Mouse (Mus musculus) stomach, embryonic 15.5 days (tissue): ENCODE measurements around the gene Oser1. TPM values are rescaled to one million over a fixed set of nuclear protein-coding genes. Genes with fewer than 3 reads are reported as not detected.
A peak's percentile ranks its signal among the peaks of the same experiment; 100 is the strongest.

ENCODE experiments used
- ATAC-seq: fragments of 200-750 bp; cut with Nextera tagmentation; 2 replicates; pipeline ENCODE4 v1.8.0; 2017; ENCODE audit warnings: low read depth, moderate number of reproducible peaks, moderate TSS enrichment; ENCODE audit not compliant: insufficient read depth, low FRiP score
- H3K27ac ChIP-seq: fragments of 300-500 bp; sonication (generic); 2 replicates; pipeline ENCODE4 v1.5.1; 2015; ENCODE audit warnings: mild to moderate bottlenecking, inconsistent platforms
- H3K27me3 ChIP-seq: fragments of 300-500 bp; sonication (generic); replicated peaks from 2 replicates; pipeline ENCODE4 v1.6.1; 2015; ENCODE audit warnings: inconsistent platforms
- H3K36me3 ChIP-seq: fragments of 300-500 bp; sonication (generic); 2 replicates; pipeline ENCODE4 v1.6.1; 2015; ENCODE audit warnings: inconsistent platforms
- H3K4me1 ChIP-seq: fragments of 300-500 bp; sonication (generic); 2 replicates; pipeline ENCODE4 v1.6.1; 2015; ENCODE audit warnings: inconsistent platforms
- H3K4me2 ChIP-seq: fragments of 300-500 bp; sonication (generic); 2 replicates; pipeline ENCODE4 v1.6.1; 2015; ENCODE audit warnings: mild to moderate bottlenecking, inconsistent platforms
- H3K4me3 ChIP-seq: fragments of 300-500 bp; sonication (generic); replicated peaks from 2 replicates; pipeline ENCODE4 v1.5.1; 2015; ENCODE audit warnings: inconsistent platforms
- H3K9ac ChIP-seq: fragments of 300-500 bp; sonication (generic); 2 replicates; pipeline ENCODE4 v1.6.1; 2015; ENCODE audit warnings: inconsistent platforms
- H3K9me3 ChIP-seq: fragments of 300-500 bp; sonication (generic); 2 replicates; pipeline ENCODE4 v1.6.1; 2016; ENCODE audit warnings: inconsistent platforms
- WGBS: fragments of 180-500 bp; shearing (Covaris S2); methylation state at CpG from one replicate; pipeline ENCODE4 v1.1.7; 2015; 5-methylcytosine and 5-hydroxymethylcytosine counted together
- polyA plus RNA-seq: library from polyadenylated mRNA; unstranded; fragments of >200 nt; fragmentation: Nextera tagmentation; extraction: Ambion mirVana; gene quantifications from 2 replicates; pipeline ENCODE4 v1.2.1, GENCODE M21; 2015

Oser1 gene
- 79.1 and 84.6 TPM in 2 replicates for polyA plus RNA-seq

DNA sequence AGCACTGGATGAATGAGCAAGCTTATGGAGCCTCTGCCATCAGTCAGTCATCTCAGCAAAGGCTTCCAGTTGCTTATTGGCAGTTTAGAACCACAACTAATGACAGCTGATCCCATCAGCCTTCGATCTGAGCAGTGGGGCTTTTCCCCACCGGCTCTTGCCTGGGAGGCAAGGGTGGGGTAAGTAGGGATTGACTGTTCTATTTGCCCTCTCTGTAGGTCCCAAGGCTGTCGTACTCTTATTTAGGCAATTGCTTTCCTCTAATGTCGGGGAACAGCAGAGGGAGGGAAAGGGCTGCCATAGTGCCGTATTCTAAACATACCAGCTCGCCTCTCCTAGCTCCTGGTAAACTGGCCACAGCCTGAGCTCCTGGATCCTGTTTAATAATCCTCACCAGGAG lies at the start of gene Oser1:
TSS of gene Oser1 (minus strand) at position 101 of the 400 bp plus-strand sequence.
- peaks cover 6% of the 10 kb centered on the region for H3K4me1 ChIP-seq
- H3K4me3 ChIP-seq, result no peak within 1 kb of the TSS
- H3K36me3 ChIP-seq, result no peaks in the 10 kb centered on the region
- no peak within 1 kb of the TSS for H3K4me2 ChIP-seq
- 79% methylated on average over 6 of the region's 6 CpGs for WGBS
- no peaks in the 10 kb centered on the region for H3K9me3 ChIP-seq
- no peak for ATAC-seq
- no peak within 1 kb of the TSS for H3K27ac ChIP-seq
- no peaks in the 10 kb centered on the region for H3K27me3 ChIP-seq
- H3K9ac ChIP-seq, result no peak within 1 kb of the TSS

DNA sequence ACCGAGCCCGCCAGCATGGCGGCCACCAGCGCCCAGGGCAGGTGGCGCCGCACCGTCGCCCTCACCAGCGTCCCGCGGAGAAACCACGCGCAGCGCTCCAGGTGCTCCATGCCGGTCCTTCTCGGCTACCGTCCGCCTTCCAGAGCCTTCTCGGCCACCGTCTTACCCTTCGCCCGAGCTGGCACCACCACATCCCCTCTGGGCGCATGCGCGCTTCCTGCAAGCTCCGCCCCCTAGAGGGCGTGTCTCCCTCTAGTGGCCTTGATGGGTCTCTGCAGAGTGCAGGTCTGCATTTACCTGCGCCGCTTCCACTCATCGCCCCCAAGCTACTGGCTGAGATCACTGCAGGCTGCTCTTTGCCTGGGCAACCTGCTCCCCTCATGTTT lies 48.0 kb upstream of the Oser1 start, which contains the start of gene Fitm2:
TSS of gene Fitm2 (minus strand) at position 164 of the 386 bp plus-strand sequence.
- Histone ChIP-seq H3K4me2 (peak within 1 kb of the TSS; percentile 86), H3K27ac (peak within 1 kb of the TSS; percentile 74; the same call in 1 of the 2 replicates), H3K9ac (peak within 1 kb of the TSS; percentile 65), H3K36me3 (peaks cover 10% of the 10 kb centered on the region), H3K27me3 (no peaks in the 10 kb centered on the region), H3K4me3 (peak within 1 kb of the TSS; percentile 87), H3K4me1 (peaks cover 9% of the 10 kb centered on the region), H3K9me3 (no peaks in the 10 kb centered on the region)
- peak; percentile 92 for ATAC-seq
- WGBS, result under 1% methylated on average over 30 of the region's 30 CpGs

DNA sequence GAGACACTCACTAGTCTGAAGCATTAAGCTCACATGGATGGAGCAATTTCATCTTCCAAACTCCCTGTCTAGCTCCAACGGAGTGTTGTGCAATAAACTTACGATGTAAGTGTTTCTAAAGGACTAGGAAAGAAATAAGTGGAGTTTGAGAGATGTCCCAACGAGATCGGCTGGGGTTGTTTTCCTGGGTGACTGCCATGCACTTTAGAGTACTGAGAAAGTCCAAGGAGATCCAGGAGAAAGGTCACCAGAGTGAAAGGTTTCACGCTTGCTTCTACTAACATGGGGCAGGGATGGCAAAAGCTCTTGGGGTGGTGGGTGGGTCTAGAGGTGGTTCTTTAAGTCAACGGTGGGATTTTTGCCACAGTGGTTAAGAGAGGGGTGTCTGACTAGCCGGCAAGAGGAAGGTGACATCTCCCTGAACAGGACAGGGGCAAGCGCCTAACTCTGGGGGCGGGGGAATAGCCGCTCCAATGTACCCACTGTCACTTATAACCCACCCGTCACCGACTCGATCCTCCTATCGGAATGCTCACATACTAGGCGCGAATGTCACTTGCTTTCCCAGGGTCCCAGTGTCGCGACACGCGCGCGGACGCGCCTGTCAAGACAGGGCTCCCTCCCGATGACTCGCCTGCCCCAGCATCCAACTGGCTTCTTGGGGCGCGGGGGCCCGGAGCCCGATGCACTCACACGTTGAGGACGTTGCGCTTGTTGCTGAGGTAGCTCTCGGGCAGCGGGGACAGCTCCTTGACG lies 47.4 kb upstream of the Oser1 start:
- Histone ChIP-seq H3K27me3 (no peaks in the 10 kb centered on the region), H3K4me3 (peak overlapping the region; percentile 87), H3K36me3 (peaks cover 10% of the 10 kb centered on the region), H3K9me3 (no peaks in the 10 kb centered on the region), H3K4me1 (peaks cover 9% of the 10 kb centered on the region), H3K27ac (peak overlapping the region; percentile 74; the same call in 1 of the 2 replicates), H3K9ac (peak overlapping the region; percentile 65), H3K4me2 (peak overlapping the region; percentile 86)
- WGBS, result 3% methylated on average over 36 of the region's 36 CpGs
- peak; percentile 74 for ATAC-seq

DNA sequence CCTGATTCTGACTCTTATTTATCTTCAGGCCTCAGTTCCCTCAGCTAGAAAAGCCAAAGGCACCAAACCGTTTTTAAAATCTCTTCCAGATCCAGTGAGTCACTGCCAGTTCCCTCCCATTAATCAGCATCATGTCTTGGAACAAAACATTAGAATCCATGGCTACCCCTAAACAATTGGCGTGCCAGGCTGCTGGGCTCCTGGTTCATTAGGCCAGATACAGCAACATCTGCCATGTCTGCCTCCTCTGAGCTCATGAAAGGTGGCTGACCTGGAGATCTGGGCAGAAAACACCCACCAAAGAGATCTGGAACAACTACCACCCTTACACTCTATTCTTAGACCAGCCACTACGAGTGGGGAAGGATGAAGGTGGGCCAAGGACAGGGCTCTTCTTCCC lies 46.6 kb upstream of the Oser1 start:
- WGBS, result 72% methylated on average over 3 of the region's 3 CpGs
- Histone ChIP-seq H3K9ac (no peak overlapping the region), H3K9me3 (no peaks in the 10 kb centered on the region), H3K4me2 (peak overlapping the region; percentile 86), H3K27me3 (no peaks in the 10 kb centered on the region), H3K4me3 (peak overlapping the region; percentile 87; the same call in 1 of the 2 replicates), H3K27ac (no peak overlapping the region), H3K4me1 (peaks cover 9% of the 10 kb centered on the region), H3K36me3 (peaks cover 10% of the 10 kb centered on the region)
- ATAC-seq, result no peak

DNA sequence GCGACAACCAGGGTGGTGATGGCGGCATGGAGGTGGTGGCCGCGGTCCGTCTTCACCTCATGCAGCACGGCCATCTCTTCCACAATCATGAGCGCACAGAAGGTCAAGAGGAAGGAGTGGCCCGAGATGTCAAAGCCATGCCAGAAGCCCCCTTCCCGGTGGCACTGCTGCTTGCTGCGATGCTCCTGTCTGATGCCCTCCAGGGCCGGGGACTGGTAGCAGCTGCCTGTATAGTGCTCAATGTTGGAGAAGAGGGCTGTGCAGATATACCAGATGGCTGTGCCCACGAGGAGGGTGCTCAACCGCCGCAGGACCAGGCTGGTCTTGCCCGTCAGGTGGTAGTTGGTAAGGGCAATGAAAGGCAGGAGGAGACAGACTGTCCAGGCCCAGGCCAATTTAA lies 45.2 kb upstream of the Oser1 start:
- no peak for ATAC-seq

DNA sequence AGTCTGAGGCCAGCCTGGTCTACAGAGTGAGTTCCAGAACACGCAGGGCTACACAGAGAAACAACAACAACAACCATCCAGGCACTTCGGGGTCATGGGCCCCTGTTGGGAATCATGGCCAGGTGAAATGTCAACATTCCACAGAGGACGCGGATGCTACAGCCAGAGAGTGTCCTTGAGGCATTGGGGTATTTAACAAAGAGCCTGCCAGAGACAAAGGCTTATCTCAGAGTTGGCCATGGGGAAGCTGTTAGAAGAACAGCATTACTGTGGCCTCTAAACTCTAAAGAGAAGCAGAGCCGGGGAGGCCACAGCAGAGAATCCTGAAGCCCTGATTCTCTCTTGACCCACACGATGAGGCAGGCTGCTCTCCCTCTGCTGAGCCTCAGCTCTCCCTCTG lies 44.4 kb upstream of the Oser1 start:
- Histone ChIP-seq H3K27me3 (no peaks in the 10 kb centered on the region), H3K9ac (no peak overlapping the region), H3K4me1 (peaks cover 9% of the 10 kb centered on the region), H3K36me3 (peaks cover 10% of the 10 kb centered on the region), H3K27ac (no peak overlapping the region), H3K9me3 (no peaks in the 10 kb centered on the region), H3K4me2 (no peak overlapping the region), H3K4me3 (no peak overlapping the region)
- WGBS, result 88% methylated on average over 6 of the region's 6 CpGs
- no peak for ATAC-seq

More for the DNA sequence above, 45.2 kb upstream of the Oser1 start:
- Histone ChIP-seq H3K9me3 (no peaks in the 10 kb centered on the region), H3K27me3 (no peaks in the 10 kb centered on the region), H3K4me3 (no peak overlapping the region), H3K4me1 (peaks cover 9% of the 10 kb centered on the region), H3K36me3 (peaks cover 10% of the 10 kb centered on the region), H3K9ac (no peak overlapping the region), H3K27ac (no peak overlapping the region), H3K4me2 (no peak overlapping the region)
- 91% methylated on average over 15 of the region's 15 CpGs for WGBS

DNA sequence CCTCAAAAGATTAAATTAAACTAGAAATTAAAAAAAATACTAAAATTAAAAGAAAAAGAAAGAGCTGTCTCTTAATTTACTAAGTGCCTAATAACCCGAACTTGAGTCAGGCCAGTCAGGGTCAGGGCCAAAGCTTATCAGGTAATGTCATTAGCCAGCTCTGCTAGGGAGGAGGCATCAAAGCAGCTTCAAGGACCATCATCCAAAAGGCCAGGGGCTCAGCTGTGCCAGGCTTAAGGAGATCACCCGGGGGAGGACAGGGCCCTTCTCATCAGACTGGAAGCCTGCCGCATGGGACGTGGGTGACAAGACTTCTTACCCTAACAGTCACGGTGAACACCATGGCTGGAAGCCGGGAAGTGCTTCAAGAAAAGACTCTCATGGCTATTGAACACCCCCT lies 43.1 kb upstream of the Oser1 start:
- H3K9ac ChIP-seq, result no peak overlapping the region
- ATAC-seq, result no peak
- no peak overlapping the region for H3K4me3 ChIP-seq
- H3K36me3 ChIP-seq, result peaks cover 10% of the 10 kb centered on the region
- peaks cover 9% of the 10 kb centered on the region for H3K4me1 ChIP-seq
- no peaks in the 10 kb centered on the region for H3K27me3 ChIP-seq
- H3K9me3 ChIP-seq, result no peaks in the 10 kb centered on the region
- H3K4me2 ChIP-seq, result no peak overlapping the region
- H3K27ac ChIP-seq, result no peak overlapping the region
- WGBS, result 91% methylated on average over 6 of the region's 6 CpGs

DNA sequence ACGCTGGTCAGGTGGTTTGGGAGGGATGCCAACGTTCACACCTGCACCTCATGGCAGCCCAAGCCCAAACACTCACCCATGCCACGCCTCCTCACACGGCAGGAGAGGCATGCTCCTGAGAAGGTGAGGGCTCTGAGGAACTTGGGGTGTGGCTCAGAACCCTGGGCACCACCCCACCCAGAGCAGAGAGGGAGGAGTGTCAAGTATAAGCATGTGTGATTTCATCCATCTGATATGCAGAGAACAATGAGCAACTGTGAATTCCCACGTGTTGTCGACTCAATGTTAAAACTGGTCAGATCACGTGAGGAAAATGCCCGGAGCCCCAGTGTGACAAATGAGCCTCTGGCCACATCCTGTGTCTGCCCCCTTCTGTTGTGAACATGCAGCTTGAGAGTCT lies 42.3 kb upstream of the Oser1 start:
- ATAC-seq, result peak; percentile 72; the same call in 1 of the 2 replicates
- no peaks in the 10 kb centered on the region for H3K9me3 ChIP-seq
- no peak overlapping the region for H3K4me3 ChIP-seq
- H3K4me2 ChIP-seq, result no peak overlapping the region
- no peaks in the 10 kb centered on the region for H3K27me3 ChIP-seq
- WGBS, result 39% methylated on average over 8 of the region's 8 CpGs
- no peak overlapping the region for H3K27ac ChIP-seq
- H3K4me1 ChIP-seq, result peaks cover 8% of the 10 kb centered on the region
- H3K9ac ChIP-seq, result no peak overlapping the region
- peaks cover 10% of the 10 kb centered on the region for H3K36me3 ChIP-seq

DNA sequence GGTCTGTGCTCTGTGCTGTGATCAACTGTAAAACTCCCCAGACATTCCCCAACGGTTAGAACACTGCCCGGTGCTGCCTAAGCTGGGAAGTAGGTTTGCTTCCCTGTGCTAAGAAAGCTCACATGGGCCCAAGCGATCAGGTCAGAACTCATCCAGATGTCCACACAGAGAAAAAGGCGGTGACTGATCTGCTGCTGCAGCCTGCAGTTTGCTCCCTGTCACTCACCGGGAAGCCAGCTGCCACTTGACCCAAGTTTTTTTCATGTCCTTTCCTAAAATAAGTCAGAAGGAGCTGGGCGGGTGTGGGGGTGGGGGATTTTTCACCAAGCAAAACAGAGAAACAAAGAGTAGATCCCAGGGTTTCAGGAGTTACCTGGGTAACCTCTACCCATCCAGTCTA lies 40.1 kb upstream of the Oser1 start:
- H3K9me3 ChIP-seq, result no peaks in the 10 kb centered on the region
- H3K4me2 ChIP-seq, result no peak overlapping the region
- peaks cover 10% of the 10 kb centered on the region for H3K36me3 ChIP-seq
- no peak for ATAC-seq
- H3K27me3 ChIP-seq, result no peaks in the 10 kb centered on the region
- no peak overlapping the region for H3K9ac ChIP-seq
- no peak overlapping the region for H3K27ac ChIP-seq
- H3K4me3 ChIP-seq, result no peak overlapping the region
- H3K4me1 ChIP-seq, result no peaks in the 10 kb centered on the region
- whole genome bisulfite sequencing, result 54% methylated on average over 6 of the region's 6 CpGs

DNA sequence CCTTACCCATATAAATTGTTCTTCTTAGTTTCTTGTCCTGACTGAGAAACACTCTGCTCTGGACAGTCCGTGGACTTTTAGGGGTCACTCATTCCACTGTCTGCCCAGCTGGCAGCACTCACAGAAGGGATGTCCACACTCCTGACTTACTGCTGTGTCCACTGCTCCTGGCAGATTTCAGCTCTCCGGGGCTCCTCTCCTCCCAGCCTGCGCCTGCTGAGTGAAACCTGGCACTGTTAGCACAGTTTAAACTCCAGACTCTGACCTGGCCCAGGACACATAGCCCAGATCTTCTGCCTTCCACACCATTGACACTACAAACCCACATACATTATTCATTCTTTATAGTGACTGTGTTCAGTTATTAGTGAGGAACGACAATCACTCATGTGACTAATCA lies 39.5 kb upstream of the Oser1 start:
- Histone ChIP-seq H3K9ac (no peak overlapping the region), H3K4me2 (no peak overlapping the region), H3K9me3 (no peaks in the 10 kb centered on the region), H3K27ac (no peak overlapping the region), H3K36me3 (peaks cover 7% of the 10 kb centered on the region), H3K4me1 (0 out of 2 replicates have a peak, but pooled peaks cover 2% of the 10 kb centered on the region), H3K27me3 (0 out of 2 replicates have a peak, but pooled peaks cover 4% of the 10 kb centered on the region), H3K4me3 (no peak overlapping the region)
- WGBS, result 59% methylated on average over 4 of the region's 4 CpGs
- ATAC-seq, result no peak

DNA sequence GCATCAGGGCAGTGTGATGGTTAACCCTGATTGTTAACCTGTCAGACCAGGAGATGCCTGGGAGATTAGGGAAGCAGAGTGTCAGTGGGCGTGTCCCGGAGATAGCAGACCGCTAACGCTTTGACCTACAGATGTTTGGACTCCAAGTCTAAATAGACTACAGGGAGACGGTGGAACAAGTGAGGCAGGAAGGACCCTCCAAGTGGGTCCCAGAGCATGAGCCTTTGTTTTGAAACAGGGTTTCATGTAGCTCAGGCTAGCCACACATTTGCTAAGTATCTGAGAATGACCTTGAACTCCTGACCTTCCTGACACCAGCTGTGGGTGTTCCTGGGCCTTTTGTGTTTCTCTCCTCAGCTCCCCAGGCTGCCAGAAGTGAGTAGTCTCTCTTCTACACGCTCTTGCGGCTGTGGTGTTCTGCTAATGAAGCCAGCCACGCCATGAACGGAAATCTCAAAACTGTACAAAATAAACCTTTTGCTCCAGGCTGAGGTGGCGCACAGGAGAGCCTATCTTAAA lies 38.8 kb upstream of the Oser1 start:
- 0 out of 2 replicates have a peak, but pooled peaks cover 4% of the 10 kb centered on the region for H3K4me1 ChIP-seq
- H3K4me2 ChIP-seq, result no peak overlapping the region
- no peak overlapping the region for H3K9ac ChIP-seq
- H3K36me3 ChIP-seq, result 0 out of 2 replicates have a peak, but pooled peaks cover 1% of the 10 kb centered on the region
- H3K27ac ChIP-seq, result no peak overlapping the region
- no peaks in the 10 kb centered on the region for H3K9me3 ChIP-seq
- 0 out of 2 replicates have a peak, but pooled peaks cover 10% of the 10 kb centered on the region for H3K27me3 ChIP-seq
- H3K4me3 ChIP-seq, result no peak overlapping the region
- ATAC-seq, result no peak
- 49% methylated on average over 10 of the region's 10 CpGs for WGBS

DNA sequence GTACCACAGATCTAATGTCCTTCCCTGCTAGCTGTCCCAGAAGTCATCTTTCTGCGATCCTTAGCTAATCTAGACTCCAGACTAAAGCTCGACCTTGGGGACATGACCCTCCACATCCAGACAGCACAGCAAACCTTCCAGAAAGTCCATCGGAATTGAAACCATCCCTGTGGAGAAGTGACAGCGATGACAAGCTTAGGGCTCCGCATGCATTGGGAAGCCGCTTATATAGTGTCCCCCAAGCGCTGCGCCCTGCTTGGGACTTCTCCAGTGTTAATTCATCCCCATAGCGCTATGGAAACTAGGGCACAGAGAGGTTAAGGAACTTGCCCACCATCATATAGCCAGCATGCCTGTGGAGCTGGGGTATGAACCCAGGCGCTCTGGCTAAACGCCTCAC lies 38.3 kb upstream of the Oser1 start:
- no peak overlapping the region for H3K9ac ChIP-seq
- no peaks in the 10 kb centered on the region for H3K36me3 ChIP-seq
- H3K4me2 ChIP-seq, result no peak overlapping the region
- H3K9me3 ChIP-seq, result no peaks in the 10 kb centered on the region
- WGBS, result 68% methylated on average over 11 of the region's 11 CpGs
- H3K4me1 ChIP-seq, result 0 out of 2 replicates have a peak, but pooled peaks cover 4% of the 10 kb centered on the region
- H3K4me3 ChIP-seq, result no peak overlapping the region
- no peak overlapping the region for H3K27ac ChIP-seq
- ATAC-seq, result no peak
- H3K27me3 ChIP-seq, result 0 out of 2 replicates have a peak, but pooled peaks cover 10% of the 10 kb centered on the region
